Mouse (Mus musculus) stomach, postnatal 0 days (tissue): ENCODE data around the gene Sdhaf3. TPM values are rescaled to one million over a fixed set of nuclear protein-coding genes. Genes with fewer than 3 reads are reported as not detected.
"Not testable (repeated sequence)": the region's sequence is repeated elsewhere in the genome, so short reads cannot be mapped to it uniquely, and the experiment has no call there.

Experiments
- ATAC-seq: fragments of 200-750 bp; cut with Nextera tagmentation; 2 replicates; pipeline ENCODE4 v1.8.0; 2017; ENCODE audit not compliant: low FRiP score, low TSS enrichment
- DNase-seq: peaks from one replicate; pipeline ENCODE4 v3.0.0-alpha.2; 2016; ENCODE audit warnings: low spot score
- H3K27ac ChIP-seq: fragments of 300-500 bp; sonication (generic); replicated peaks from 2 replicates; pipeline ENCODE4 v1.5.1; 2014; ENCODE audit warnings: mild to moderate bottlenecking, control low read depth
- H3K27me3 ChIP-seq: fragments of 300-500 bp; sonication (generic); 2 replicates; pipeline ENCODE4 v1.6.1; 2014; ENCODE audit warnings: low read length; ENCODE audit not compliant: control insufficient read depth, insufficient read depth
- H3K36me3 ChIP-seq: fragments of 300-500 bp; sonication (generic); 2 replicates; pipeline ENCODE4 v1.6.1; 2014; ENCODE audit warnings: low read length, mixed read lengths; ENCODE audit not compliant: control insufficient read depth, insufficient read depth
- H3K4me1 ChIP-seq: fragments of 300-500 bp; sonication (generic); replicated peaks from 2 replicates; pipeline ENCODE4 v1.6.1; 2014; ENCODE audit warnings: antibody characterized with exemption; ENCODE audit not compliant: control insufficient read depth, insufficient read depth
- H3K4me2 ChIP-seq: fragments of 300-500 bp; sonication (generic); replicated peaks from 2 replicates; pipeline ENCODE4 v1.6.1; 2014; ENCODE audit warnings: low read depth, mild to moderate bottlenecking, control low read depth, moderate library complexity
- H3K4me3 ChIP-seq: fragments of 300-500 bp; sonication (generic); 2 replicates; pipeline ENCODE4 v1.5.1; 2014; ENCODE audit warnings: low read depth, low read length, control low read depth
- H3K9ac ChIP-seq: fragments of 300-500 bp; sonication (generic); 2 replicates; pipeline ENCODE4 v1.6.1; 2014; ENCODE audit warnings: mild to moderate bottlenecking, low read length, control low read depth, mixed read lengths
- H3K9me3 ChIP-seq: fragments of 300-500 bp; sonication (generic); 2 replicates; pipeline ENCODE4 v1.6.1; 2016; ENCODE audit warnings: low read length; ENCODE audit not compliant: control insufficient read depth
- CTCF ChIP-seq: IDR thresholded peaks from 2 replicates; pipeline ENCODE4 v1.5.1; 2016; ENCODE audit warnings: antibody characterized with exemption, low read depth, mild to moderate bottlenecking, moderate library complexity
- EP300 ChIP-seq: optimal IDR thresholded peaks from 2 replicates; pipeline ENCODE3; 2016; ENCODE audit warnings: antibody characterized with exemption
- WGBS: fragments of 180-500 bp; shearing (Covaris S2); extraction: QIAGEN DNeasy Blood & Tissue Kit; methylation state at CpG from one replicate; pipeline ENCODE4 v1.1.7; 2014; 5-methylcytosine and 5-hydroxymethylcytosine counted together
- polyA plus RNA-seq: library from polyadenylated mRNA; unstranded; fragments of >200 nt; fragmentation: Nextera tagmentation; extraction: Ambion mirVana; gene quantifications from 2 replicates; pipeline ENCODE4 v1.2.1, GENCODE M21; 2015

Sdhaf3 gene
- polyA plus RNA-seq, 1 experiment from 2014 or later = 3.7 TPM

DNA sequence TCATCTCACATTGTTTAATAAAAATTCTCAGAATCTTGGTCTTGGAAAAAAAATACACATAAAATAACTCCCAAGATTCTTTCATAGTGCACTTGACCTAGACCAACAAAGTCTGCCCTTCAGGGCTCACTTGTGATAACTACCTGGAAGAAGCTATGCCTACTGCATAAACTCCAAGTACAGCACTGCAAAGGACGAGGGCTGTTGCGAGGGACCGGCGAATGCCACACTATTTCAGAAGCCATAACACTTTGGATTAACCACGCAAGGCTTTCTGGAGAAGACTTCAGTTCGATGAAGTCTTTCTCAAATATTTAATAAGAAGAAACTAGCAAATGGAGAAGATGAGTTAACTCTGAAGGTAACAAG is 425 bp upstream of the Sdhaf3 start:
- no peaks in the 10 kb centered on the region for H3K27me3 ChIP-seq
- H3K9ac ChIP-seq = no peak overlapping the region
- no peak overlapping the region for H3K27ac ChIP-seq
- peak overlapping the region; percentile 74 for H3K4me3 ChIP-seq
- no peaks in the 10 kb centered on the region for H3K36me3 ChIP-seq
- peak; percentile 23; the same call in 1 of the 2 replicates for ATAC-seq
- DNase-seq = peak; percentile 16
- peak overlapping the region; percentile 54 for H3K4me2 ChIP-seq
- TF ChIP-seq EP300 = no peak
- no peak for TF ChIP-seq CTCF
- WGBS = 37% methylated on average over 6 of the region's 6 CpGs
- no peaks in the 10 kb centered on the region for H3K9me3 ChIP-seq
- H3K4me1 ChIP-seq = no peaks in the 10 kb centered on the region

DNA sequence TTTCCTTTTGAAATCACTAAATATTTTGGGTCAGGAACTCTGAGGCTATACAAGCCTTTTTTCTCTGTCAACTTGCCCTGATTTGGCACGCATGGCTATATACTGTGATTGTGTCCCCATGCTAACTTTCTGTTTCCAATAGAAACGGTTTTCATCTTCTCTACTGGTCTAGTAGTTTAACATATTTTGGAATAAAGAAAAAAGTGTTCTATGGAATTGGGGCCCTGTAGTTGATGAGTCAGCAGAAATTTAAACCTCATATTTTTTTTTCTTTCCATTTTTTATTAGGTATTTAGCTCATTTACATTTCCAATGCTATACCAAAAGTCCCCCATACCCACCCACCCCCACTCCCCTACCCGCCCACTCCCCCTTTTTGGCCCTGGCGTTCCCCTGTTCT is 3.4 kb downstream of the Sdhaf3 start:
- H3K9ac ChIP-seq, H3K4me2 ChIP-seq, H3K36me3 ChIP-seq, H3K27ac ChIP-seq, DNase-seq, ATAC-seq, H3K9me3 ChIP-seq, H3K27me3 ChIP-seq, H3K4me1 ChIP-seq, H3K4me3 ChIP-seq: not testable (repeated sequence)
- 85% methylated on average over 2 of the region's 4 CpGs for WGBS

DNA sequence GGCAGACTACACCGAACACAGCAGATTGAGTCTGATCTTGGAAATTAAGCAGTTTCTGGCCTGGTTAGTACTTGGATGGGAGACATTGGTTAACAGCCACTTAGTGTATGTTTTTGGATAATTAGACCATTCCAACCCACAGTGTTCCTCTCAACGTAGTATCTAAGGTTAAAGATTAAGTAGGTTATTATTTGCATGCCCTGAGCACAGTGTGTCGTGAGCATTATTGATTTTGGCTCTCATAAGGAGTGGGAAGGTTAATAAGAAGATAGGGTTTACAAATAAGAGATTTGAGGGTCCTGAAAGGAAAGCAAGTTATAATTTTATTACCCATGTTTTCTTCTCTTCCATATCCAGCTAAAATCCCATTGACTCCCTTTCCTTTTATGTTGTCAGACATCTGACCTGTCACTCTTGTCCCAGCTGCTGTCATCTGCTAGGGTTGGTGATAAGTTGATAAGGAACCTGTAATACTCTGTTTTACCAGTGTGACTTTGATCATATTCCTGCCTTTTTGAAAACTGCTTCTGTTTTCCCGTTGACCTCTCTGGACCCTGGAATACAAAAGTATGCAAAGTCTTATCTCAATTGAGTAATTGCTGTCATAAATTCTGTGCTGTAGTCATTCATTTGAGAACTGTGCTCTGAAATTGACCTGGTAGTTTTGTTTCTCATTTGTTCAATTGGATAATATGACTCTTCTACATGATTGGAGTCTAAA is 41.6 kb downstream of the Sdhaf3 start:
- WGBS = 65% methylated on average over 4 of the region's 4 CpGs
- Histone ChIP-seq H3K27ac (no peak overlapping the region), H3K36me3 (no peaks in the 10 kb centered on the region), H3K4me2 (no peak overlapping the region), H3K4me3 (no peak overlapping the region), H3K4me1 (no peaks in the 10 kb centered on the region), H3K9me3 (no peaks in the 10 kb centered on the region), H3K27me3 (no peaks in the 10 kb centered on the region), H3K9ac (no peak overlapping the region)
- ATAC-seq (no peak), DNase-seq (no peak)
- TF ChIP-seq EP300 = no peak
- no peak for TF ChIP-seq CTCF

DNA sequence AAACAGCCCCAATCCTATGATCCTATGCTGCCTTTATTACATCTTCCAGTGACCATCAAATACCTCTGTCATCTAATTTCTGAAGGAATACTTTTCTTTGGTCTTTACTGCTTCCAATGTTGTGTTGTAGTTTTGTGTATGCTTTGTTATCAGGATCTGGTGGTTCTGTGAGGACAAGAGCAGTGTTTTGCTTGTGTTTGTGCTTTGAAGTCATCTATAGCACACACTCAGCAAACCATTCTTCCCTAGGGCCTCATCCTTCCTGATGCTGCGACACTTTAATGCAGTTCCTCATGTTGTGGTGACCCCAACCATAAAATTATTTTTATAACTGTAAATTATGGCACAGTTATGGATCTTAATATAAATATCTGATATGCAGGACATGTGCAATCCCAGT is 42.2 kb downstream of the Sdhaf3 start:
- Histone ChIP-seq H3K4me2 (no peak overlapping the region), H3K27ac (no peak overlapping the region), H3K9ac (no peak overlapping the region), H3K36me3 (no peaks in the 10 kb centered on the region), H3K4me3 (no peak overlapping the region), H3K9me3 (no peaks in the 10 kb centered on the region), H3K27me3 (no peaks in the 10 kb centered on the region), H3K4me1 (no peaks in the 10 kb centered on the region)
- TF ChIP-seq EP300 = no peak
- DNase-seq (no peak), ATAC-seq (no peak)
- 71% methylated on average over 1 of the region's 1 CpGs for WGBS

DNA sequence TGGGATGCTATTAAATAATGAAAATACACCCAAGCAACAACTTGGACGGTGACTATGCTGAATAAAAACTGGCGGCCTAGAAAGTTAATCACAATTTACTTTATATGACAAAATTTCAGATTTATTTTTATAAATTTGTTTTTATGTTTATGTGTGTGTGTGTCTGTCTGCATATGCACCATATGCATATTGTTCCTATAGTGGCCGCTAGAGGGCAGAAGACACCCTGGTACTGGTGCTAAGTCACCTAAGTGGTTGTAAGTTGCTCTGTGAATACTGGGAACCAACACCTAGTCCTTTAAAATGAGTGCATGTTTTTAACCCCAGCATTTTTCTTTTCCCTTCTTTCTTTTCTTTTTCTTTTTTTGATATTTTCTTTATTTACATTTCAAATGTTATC is 43.2 kb downstream of the Sdhaf3 start:
- Histone ChIP-seq H3K27ac (no peak overlapping the region), H3K36me3 (no peaks in the 10 kb centered on the region), H3K4me3 (no peak overlapping the region), H3K4me2 (no peak overlapping the region), H3K27me3 (no peaks in the 10 kb centered on the region), H3K4me1 (no peaks in the 10 kb centered on the region), H3K9me3 (no peaks in the 10 kb centered on the region), H3K9ac (no peak overlapping the region)
- WGBS = 85% methylated on average over 3 of the region's 3 CpGs
- TF ChIP-seq EP300 (no peak), CTCF (0 out of 2 replicates have a peak, but pooled peaks have one; percentile 22)
- DNase-seq (no peak), ATAC-seq (no peak)

DNA sequence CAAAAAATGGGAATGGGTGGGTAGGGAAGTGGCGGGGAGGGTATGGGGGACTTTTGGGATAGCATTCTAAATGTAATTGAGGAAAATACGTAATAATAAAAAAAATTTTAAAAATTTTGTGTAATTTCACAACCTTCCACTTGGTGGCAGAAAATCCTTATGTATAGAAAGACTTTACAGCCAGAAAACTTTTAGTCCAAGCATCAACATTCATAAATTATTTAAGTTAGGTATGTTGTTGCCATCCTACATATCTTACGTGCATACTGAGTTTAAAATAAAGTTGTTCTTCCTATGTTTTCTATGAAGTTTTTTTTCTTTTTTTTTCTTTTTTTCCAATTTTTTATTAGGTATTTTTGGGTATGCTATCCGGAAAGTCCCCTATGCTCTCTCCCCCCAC is 47.3 kb downstream of the Sdhaf3 start:
- DNase-seq (no peak), ATAC-seq (no peak)
- H3K36me3 ChIP-seq = no peaks in the 10 kb centered on the region
- H3K4me2 ChIP-seq = no peak overlapping the region
- 60% methylated on average over 3 of the region's 4 CpGs for WGBS
- no peak overlapping the region for H3K4me3 ChIP-seq
- no peaks in the 10 kb centered on the region for H3K9me3 ChIP-seq
- H3K4me1 ChIP-seq = no peaks in the 10 kb centered on the region
- H3K27me3 ChIP-seq = no peaks in the 10 kb centered on the region
- no peak for TF ChIP-seq EP300
- peak; percentile 55 for TF ChIP-seq CTCF
- no peak overlapping the region for H3K27ac ChIP-seq
- H3K9ac ChIP-seq = no peak overlapping the region
